Mouse (Mus musculus) gastrocnemius, adult 2 months (tissue): Measurements from ENCODE around the gene Gcn1l1. TPM values are rescaled to one million over a fixed set of nuclear protein-coding genes. Genes with fewer than 3 reads are reported as not detected.

Experiments used
- DNase-seq: peaks from one replicate; pipeline ENCODE4 v3.0.0; 2022
- H3K27ac ChIP-seq: fragments of 200-600 bp; 2 replicates; pipeline ENCODE4 v1.8.1; 2022; ENCODE audit warnings: mild to moderate bottlenecking
- H3K4me3 ChIP-seq: fragments of 200-600 bp; 2 replicates; pipeline ENCODE4 v1.8.1; 2022; ENCODE audit warnings: mild to moderate bottlenecking, moderate library complexity
- CTCF ChIP-seq: fragments of 200-600 bp; IDR thresholded peaks from 2 replicates; pipeline ENCODE4 v1.8.1; 2022; ENCODE audit warnings: antibody characterized with exemption, mild to moderate bottlenecking, moderate library complexity
- intact Hi-C: fragments of 180-260 bp; cut with DNase I; formaldehyde crosslinking; loops from one replicate; pipeline ENCODE4 v1.15.1; 2025
- total RNA-seq, 2 experiments: library from RNA; stranded (reverse); gene quantifications; 2 replicates each; pipeline ENCODE4 v1.2.3; 2021

Gcn1l1 gene
- total RNA-seq, 2 experiments from 2014 or later: 31.3 to 31.9 TPM

- DNase-seq: no peak
- no peak for TF ChIP-seq CTCF
- intact Hi-C loops: loop anchor here (5.0 kb wide), 1 partner anchor 47 kb away; the partner anchor contains the start of gene Pxn
- Histone ChIP-seq H3K4me3 (no peak overlapping the region), H3K27ac (no peak overlapping the region)
These were observed 10.3 kb upstream of the Gcn1l1 start for GRCm38 (mm10) chr5:115554536-115555291.

DNA sequence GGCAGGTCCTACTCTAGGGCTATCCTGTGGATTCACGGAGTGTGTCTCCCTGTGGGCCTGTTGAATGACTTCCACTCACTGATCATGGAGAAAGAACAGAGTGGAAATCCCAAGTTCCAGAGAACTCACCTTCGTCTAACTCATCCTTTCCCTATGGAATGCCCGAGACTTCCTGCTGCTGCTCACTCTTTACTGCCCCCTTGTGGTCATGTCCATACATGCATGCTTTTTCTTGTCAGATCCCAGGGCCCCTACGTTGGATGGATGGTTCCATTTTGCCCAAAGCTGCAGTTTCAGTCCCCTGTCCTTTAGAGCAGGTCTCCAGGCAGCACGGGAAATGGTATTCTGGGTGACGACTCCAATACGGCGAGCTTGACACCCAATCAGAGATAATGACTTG is 8.8 kb upstream of the Gcn1l1 start:
- H3K27ac ChIP-seq: peak overlapping the region; percentile 25
- DNase-seq: peak; percentile 71
- TF ChIP-seq CTCF: peak; percentile 95
- intact Hi-C loops: loop anchor here (5.0 kb wide), 1 partner anchor 49 kb away; the partner anchor contains the start of gene Pxn
- H3K4me3 ChIP-seq: no peak overlapping the region

DNA sequence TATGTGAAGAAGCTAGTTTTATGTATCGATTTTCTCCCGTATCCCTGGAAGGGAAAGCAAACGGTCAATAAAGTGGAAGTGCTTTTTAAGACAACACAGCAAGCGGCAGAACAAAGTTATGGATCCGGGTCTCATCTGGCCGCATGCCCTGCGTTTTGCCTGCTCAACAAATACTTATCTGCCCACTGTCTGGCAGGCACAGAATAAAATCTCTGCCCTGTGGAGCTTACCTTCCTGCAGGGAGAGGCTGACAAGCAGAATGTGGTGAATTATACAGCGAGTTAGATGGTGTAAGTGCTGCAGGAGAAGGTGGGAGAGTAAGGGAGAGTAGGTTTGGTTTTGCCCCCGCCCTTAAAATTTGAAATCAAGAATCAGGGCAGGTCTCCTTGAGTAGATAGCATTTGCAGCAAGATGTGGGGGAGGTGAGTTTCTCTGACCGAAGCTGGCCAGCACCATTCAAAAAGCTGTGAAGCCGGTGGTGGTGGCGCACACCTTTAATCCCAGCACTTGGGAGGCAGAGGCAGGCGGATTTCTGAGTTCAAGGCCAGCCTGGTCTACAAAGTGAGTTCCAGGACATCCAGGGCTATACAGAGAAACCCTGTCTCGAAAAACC is 6.8 kb upstream of the Gcn1l1 start:
- H3K27ac ChIP-seq: no peak overlapping the region
- intact Hi-C loops: loop anchor here (5.0 kb wide), 1 partner anchor 51 kb away; the partner anchor contains the start of gene Pxn
- H3K4me3 ChIP-seq: no peak overlapping the region
- TF ChIP-seq CTCF: no peak
- no peak for DNase-seq

DNA sequence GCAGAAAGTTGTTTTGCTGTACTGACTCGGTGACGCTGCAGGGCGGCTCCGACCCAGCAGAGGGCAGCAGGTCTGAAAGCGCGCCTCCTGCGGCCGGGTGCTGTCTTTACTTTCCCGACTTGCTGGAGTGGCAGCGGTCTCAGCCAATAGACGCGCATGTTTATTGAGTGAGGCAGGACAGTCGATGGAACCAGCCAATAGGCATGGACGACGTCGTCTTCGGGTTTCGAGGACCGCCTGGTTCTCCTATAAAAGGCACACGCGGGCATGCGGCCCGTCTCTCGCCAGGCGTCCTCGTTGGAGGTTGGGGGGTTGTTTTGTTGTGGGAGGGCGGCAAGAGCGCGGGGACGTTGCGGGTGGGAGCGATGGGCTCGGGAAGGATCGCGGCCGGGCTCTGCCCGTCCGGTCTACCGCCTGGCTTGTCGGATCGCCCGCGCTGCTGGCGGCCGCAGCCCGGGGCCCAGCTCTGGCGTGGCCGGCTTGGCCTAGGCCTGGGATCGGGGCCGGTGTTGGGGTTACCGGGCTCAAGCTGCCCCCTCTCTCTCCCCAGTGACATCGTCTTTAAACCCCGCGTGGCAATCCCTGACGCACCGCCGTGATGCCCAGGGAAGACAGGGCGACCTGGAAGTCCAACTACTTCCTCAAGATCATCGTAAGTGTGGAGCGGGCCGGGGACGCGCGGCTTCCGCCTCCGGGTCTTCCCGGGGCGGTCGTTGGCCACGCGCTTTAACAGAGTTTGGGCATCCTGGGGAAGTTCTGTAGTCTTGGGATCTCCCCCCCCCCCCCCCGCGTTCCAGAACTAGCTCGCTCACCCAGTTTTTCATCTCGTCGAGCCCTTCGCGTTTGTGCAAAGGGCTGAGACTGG is 5.6 kb upstream of the Gcn1l1 start, which contains the start of gene Rplp0:
Rplp0 (plus strand) TSS at position 231 of the 865 bp plus-strand sequence.
- peak within 1 kb of the TSS; percentile 97 for H3K27ac ChIP-seq
- intact Hi-C loops: loop anchor here (5.0 kb wide), 1 partner anchor 52 kb away; the partner anchor contains the start of gene Pxn
- peak; percentile 99 for DNase-seq
- TF ChIP-seq CTCF: peak; percentile 100
- peak within 1 kb of the TSS; percentile 80 for H3K4me3 ChIP-seq

DNA sequence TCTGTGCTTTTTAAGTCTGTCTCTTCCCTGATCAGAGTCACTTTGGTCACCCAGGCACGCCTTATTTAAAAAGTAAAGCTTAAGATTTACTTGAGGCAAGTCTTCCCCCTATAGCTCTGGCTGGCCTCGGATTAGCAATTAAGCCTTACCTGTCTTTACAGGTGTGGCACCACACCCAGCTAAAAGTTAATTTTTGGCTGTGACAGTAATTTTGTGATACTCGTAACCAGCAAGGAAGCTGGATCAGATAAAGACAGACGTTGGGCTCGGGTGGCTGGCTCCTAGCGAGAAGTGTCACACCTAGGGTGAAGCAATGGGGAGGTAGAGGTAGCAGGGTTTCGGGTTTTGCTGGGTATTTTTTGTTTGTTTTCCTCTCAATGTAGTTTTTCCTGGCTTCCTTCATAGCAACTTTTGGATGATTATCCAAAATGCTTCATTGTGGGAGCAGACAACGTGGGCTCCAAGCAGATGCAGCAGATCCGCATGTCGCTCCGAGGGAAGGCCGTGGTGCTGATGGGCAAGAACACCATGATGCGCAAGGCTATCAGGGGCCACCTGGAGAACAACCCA is 4.6 kb upstream of the Gcn1l1 start:
- Histone ChIP-seq H3K4me3 (peak overlapping the region; percentile 80), H3K27ac (peak overlapping the region; percentile 97)
- no peak for DNase-seq
- intact Hi-C loops: no loop called here
- no peak for TF ChIP-seq CTCF

DNA sequence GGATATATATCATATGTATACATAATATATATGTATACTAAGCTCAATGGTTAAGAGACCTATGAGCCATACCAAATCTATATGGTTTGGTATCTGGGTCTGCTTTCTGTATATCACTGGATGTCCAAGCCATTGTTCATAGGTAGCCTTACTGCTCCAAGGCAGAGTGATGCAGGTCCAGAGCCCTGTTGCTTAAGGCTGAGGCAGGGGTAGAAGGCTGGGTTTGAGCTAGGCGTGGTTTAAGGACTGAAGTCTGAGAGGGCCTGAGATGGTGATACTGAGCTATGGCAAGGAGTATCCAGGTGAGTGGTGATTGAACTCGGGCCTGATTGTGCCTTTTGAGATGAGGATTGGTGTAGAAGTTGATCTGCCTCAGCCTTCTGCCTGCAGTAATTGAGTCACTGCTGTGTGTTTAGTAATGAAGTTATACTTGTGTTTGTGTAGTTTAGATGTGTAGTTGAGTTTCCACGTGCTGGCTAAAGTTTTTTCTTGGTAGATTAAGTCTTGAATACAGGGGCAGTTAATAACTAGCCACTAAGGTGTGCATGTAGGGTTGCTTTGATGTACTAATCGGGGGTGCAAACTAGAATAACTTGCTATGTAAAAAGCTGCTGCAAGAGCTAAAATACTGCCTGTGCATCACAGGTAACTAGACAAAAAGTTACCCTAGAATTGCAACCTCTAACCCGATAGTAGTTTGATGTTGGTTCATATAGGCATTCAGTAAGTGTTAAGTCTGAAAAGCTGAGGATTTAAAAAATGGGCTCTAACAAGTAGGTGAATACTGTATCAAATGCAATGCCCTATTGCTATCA is 1.1 kb upstream of the Gcn1l1 start:
- no peak overlapping the region; the same call in 1 of the 2 replicates for H3K27ac ChIP-seq
- no peak for DNase-seq
- TF ChIP-seq CTCF: no peak
- H3K4me3 ChIP-seq: no peak overlapping the region
- intact Hi-C loops: no loop called here

GRCm38 (mm10) chr5:115565403-115565802 is 349 bp downstream of the Gcn1l1 start:
- Histone ChIP-seq H3K27ac (peak overlapping the region; percentile 87), H3K4me3 (peak overlapping the region; percentile 84)
- TF ChIP-seq CTCF: no peak
- intact Hi-C loops: no loop called here
- no peak for DNase-seq

- TF ChIP-seq CTCF: no peak
- Histone ChIP-seq H3K27ac (no peak overlapping the region), H3K4me3 (no peak overlapping the region)
- no peak for DNase-seq
- intact Hi-C loops: no loop called here
These were observed 3.6 kb downstream of the Gcn1l1 start for GRCm38 (mm10) chr5:115568681-115569080.

DNA sequence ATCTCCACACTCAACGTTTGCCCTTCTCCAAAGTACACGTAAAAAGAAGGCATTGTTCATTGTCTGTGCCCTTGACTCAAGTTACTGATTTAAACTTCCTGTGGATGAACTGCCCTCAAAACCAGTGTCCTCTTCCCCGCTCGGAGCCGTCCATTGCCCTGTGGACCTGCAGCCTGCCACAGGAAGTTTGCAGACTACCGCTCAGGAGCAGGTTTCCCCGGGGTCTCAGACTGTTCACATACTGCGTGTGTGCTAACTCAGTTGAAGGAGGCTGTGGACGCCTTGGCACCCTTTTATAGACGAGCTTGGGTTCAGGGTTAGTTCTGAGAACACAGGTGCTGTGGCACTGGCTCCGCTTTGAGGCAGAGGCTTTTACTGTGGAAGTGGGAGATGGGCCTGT is 4.3 kb downstream of the Gcn1l1 start:
- TF ChIP-seq CTCF: no peak
- intact Hi-C loops: no loop called here
- no peak overlapping the region; the same call in 1 of the 2 replicates for H3K27ac ChIP-seq

DNA sequence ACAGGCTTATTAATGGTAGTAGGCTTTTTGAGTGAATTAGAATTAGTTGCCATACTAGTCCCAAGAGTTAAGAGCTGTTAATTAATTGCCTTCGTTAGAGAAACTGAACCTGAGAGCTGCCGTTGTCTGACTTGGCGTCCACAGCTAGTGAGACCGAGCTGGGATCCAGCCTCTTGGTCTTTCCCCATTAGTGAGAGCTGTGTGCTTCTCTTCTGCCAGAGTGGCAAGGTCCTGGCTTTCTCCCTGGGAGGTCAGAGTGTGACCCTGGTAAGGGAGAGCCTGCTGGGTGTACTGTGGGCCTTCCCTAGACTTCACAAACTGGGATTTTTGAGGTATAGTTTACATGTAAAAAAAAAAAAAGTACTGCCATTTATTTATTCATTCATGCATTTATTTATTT is 4.7 kb downstream of the Gcn1l1 start:
- intact Hi-C loops: loop anchor here (5.0 kb wide), 1 partner anchor 43 kb away; no protein-coding TSS in a partner anchor
- no peak for TF ChIP-seq CTCF
- H3K4me3 ChIP-seq: no peak overlapping the region

More for the DNA sequence above, 4.3 kb downstream of the Gcn1l1 start:
- DNase-seq: no peak
- no peak overlapping the region for H3K4me3 ChIP-seq

GRCm38 (mm10) chr5:115571086-115571485 is 6.0 kb downstream of the Gcn1l1 start:
- H3K27ac ChIP-seq: no peak overlapping the region
- intact Hi-C loops: loop anchor here (5.0 kb wide), 1 partner anchor 41 kb away; no protein-coding TSS in a partner anchor
- no peak for DNase-seq
- no peak for TF ChIP-seq CTCF
- no peak overlapping the region for H3K4me3 ChIP-seq

More for the DNA sequence above, 4.7 kb downstream of the Gcn1l1 start:
- no peak for DNase-seq
- H3K27ac ChIP-seq: no peak overlapping the region
